In the genomic region with DNA sequence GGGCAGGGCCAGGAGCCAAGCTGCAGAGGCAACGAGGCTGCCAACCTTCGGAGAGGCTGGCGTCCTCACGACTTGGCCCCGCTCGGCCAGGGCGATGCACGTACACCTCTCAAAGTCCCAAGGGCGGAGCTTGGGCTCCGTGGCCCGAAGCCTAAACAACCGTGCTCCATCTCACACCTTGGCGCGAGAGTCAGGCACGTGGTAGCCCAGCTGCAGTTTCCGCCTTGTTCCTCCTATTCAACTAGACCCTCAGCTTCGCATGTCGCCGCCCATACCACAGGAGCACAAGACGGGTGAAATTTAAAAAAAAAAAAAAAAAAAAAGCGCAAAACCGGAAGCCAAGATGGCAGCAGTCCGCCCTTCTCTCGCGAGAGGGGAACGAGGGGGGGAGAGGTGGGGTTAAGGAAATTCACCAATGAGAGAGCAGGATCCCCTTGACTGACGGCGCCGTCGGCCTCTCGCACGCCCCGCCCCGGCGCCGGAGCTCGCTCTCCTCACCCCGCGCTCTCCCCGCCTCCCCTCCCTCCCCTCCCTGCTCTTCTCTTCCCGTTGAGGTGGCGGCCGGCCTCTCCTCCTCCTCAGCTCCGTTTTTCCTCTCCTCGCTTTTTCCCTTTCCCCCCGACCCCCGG, we compare ENCODE assay signal across 8 mouse cellular contexts. TPM values are rescaled to one million over a fixed set of nuclear protein-coding genes. Genes with fewer than 3 reads are reported as not detected.
DNase-seq lines count a peak whose midpoint lies in the region; ATAC-seq and TF ChIP-seq lines count a peak whose summit lies in the region.

Gene Gdi2 (plus strand): TSS at position 470 of the 629 bp plus-strand sequence.

- peaks cover 21% of the 10 kb centered on the region for H3K4me1 ChIP-seq in embryonic facial prominence, embryonic 14.5 days (ENCODE audit: control insufficient read depth, insufficient read depth, low read length)
- peaks cover 19% of the 10 kb centered on the region for H3K4me1 ChIP-seq in limb, embryonic 14.5 days (ENCODE audit: control insufficient read depth, insufficient read depth, low read length)
- peaks cover 17% of the 10 kb centered on the region; the same call in 1 of the 2 replicates for H3K4me1 ChIP-seq in midbrain, postnatal 0 days (ENCODE audit: insufficient read depth, low read length)

- H3K9me3 ChIP-seq in embryonic facial prominence, embryonic 14.5 days (ENCODE audit: control insufficient read depth, low read length) = no peaks in the 10 kb centered on the region
- no peaks in the 10 kb centered on the region for H3K9me3 ChIP-seq in limb, embryonic 14.5 days (ENCODE audit: control insufficient read depth, low read length)
- no peaks in the 10 kb centered on the region for H3K9me3 ChIP-seq in midbrain, postnatal 0 days (ENCODE audit: low read length)

- TF ChIP-seq CTCF in midbrain, postnatal 0 days (IDR thresholded peaks at IDR 0.05) = no peak

- no peaks in the 10 kb centered on the region for H3K27me3 ChIP-seq in embryonic facial prominence, embryonic 14.5 days (replicated peaks; ENCODE audit: control insufficient read depth, insufficient read depth, low read length)
- no peaks in the 10 kb centered on the region for H3K27me3 ChIP-seq in limb, embryonic 14.5 days (ENCODE audit: control insufficient read depth, insufficient read depth, low read length)
- no peaks in the 10 kb centered on the region for H3K27me3 ChIP-seq in midbrain, postnatal 0 days (ENCODE audit: insufficient read depth, low read length)

- ATAC-seq in embryonic facial prominence, embryonic 14.5 days (ENCODE audit: low read depth) = peak; percentile 98
- peak; percentile 99 for ATAC-seq in limb, embryonic 14.5 days (ENCODE audit: low FRiP score, low read depth)
- peak; percentile 99 for ATAC-seq in midbrain, postnatal 0 days (ENCODE audit: low FRiP score)

- TF ChIP-seq POLR2A in limb, embryonic 14.5 days (IDR thresholded peaks at IDR 0.05; ENCODE audit: borderline replicate concordance, extremely low read depth, insufficient read depth, insufficient read length) = 0 out of 2 replicates have a peak, but pooled peaks have one; percentile 54

- H3K4me2 ChIP-seq in embryonic facial prominence, embryonic 14.5 days (ENCODE audit: low read depth, low read length) = peak within 1 kb of the TSS; percentile 88
- H3K4me2 ChIP-seq in limb, embryonic 14.5 days (replicated peaks; ENCODE audit: low read depth, low read length, severe bottlenecking) = peak within 1 kb of the TSS; percentile 80
- H3K4me2 ChIP-seq in midbrain, postnatal 0 days (ENCODE audit: low read depth, low read length, poor library complexity, severe bottlenecking) = peak within 1 kb of the TSS; percentile 83

- peak within 1 kb of the TSS; percentile 98 for H3K9ac ChIP-seq in embryonic facial prominence, embryonic 14.5 days (ENCODE audit: low read depth, low read length)
- H3K9ac ChIP-seq in limb, embryonic 14.5 days (ENCODE audit: low read depth, low read length, severe bottlenecking) = peak within 1 kb of the TSS; percentile 98
- H3K9ac ChIP-seq in midbrain, postnatal 0 days (replicated peaks; ENCODE audit: low read length, poor library complexity, severe bottlenecking) = peak within 1 kb of the TSS; percentile 99

- H3K4me3 ChIP-seq in embryonic facial prominence, embryonic 14.5 days (ENCODE audit: low read depth, low read length) = peak within 1 kb of the TSS; percentile 97
- H3K4me3 ChIP-seq in limb, embryonic 14.5 days (replicated peaks; ENCODE audit: low read length) = peak within 1 kb of the TSS; percentile 93
- peak within 1 kb of the TSS; percentile 96 for H3K4me3 ChIP-seq in midbrain, postnatal 0 days (ENCODE audit: low read depth, low read length)

- peak within 1 kb of the TSS; percentile 99 for H3K27ac ChIP-seq in embryonic facial prominence, embryonic 14.5 days (replicated peaks; ENCODE audit: low read depth, low read length)
- peak within 1 kb of the TSS; percentile 99 for H3K27ac ChIP-seq in limb, embryonic 14.5 days (replicated peaks; ENCODE audit: low read depth, low read length)
- H3K27ac ChIP-seq in midbrain, postnatal 0 days (ENCODE audit: low read depth, low read length) = peak within 1 kb of the TSS; percentile 99

- WGBS in embryonic facial prominence, embryonic 14.5 days = 2% methylated on average over 39 of the region's 47 CpGs
- under 1% methylated on average over 34 of the region's 47 CpGs for WGBS in limb, embryonic 14.5 days
- under 1% methylated on average over 30 of the region's 47 CpGs for WGBS in midbrain, postnatal 0 days

- no peaks in the 10 kb centered on the region for H3K36me3 ChIP-seq in embryonic facial prominence, embryonic 14.5 days (ENCODE audit: control insufficient read depth, insufficient read depth, low read length)
- no peaks in the 10 kb centered on the region for H3K36me3 ChIP-seq in limb, embryonic 14.5 days (ENCODE audit: control insufficient read depth, insufficient read depth, low read length)
- H3K36me3 ChIP-seq in midbrain, postnatal 0 days (ENCODE audit: insufficient read depth, low read length) = no peaks in the 10 kb centered on the region

- peak; percentile 95 for DNase-seq in 3T3-L1 (ENCODE audit: low read depth, low spot score)
- peak; percentile 86 to 88 for DNase-seq in adrenal gland, postnatal 4 days (ENCODE audit: low spot score in 2 of 2)
- DNase-seq in embryonic facial prominence, embryonic 14.5 days (ENCODE audit: low spot score) = peak; percentile 98
- DNase-seq in heart, adult 8-10 months (ENCODE audit: low spot score) = peak; percentile 92
- peak; percentile 95 for DNase-seq in kidney, adult 9 months
- DNase-seq in limb, embryonic 14.5 days (ENCODE audit: low spot score) = peak; percentile 96
- peak; percentile 98 for DNase-seq in midbrain, postnatal 0 days (ENCODE audit: low spot score)
- DNase-seq in spleen, postnatal 14 days (ENCODE audit: low spot score in 2 of 2) = peak; percentile 91 to 95

RNA-seq across cellular contexts. Expression of gene Gdi2, which starts in this region (rescaled TPM):
- total RNA-seq in adrenal gland, postnatal 4 days (2021) = 100 to 1,000 TPM; 369 to 394 TPM
- 434 and 478 TPM in 2 replicates for polyA plus RNA-seq in embryonic facial prominence, embryonic 14.5 days (2014; fragmentation: Nextera tagmentation; extraction: Ambion mirVana)
- total RNA-seq in heart, adult 8-10 months (2022) = 100 to 1,000 TPM; 235 to 261 (median 251) TPM
- polyA plus RNA-seq in limb, embryonic 14.5 days (2012; rRNA removed) = 234 and 274 TPM in 2 replicates
- 463 TPM in 2 replicates for polyA plus RNA-seq in limb, embryonic 14.5 days (2014; fragmentation: Nextera tagmentation; extraction: Ambion mirVana)
- 220 and 259 TPM in 2 replicates for total RNA-seq in midbrain, postnatal 0 days (2014; rRNA removed)
- 370 and 371 TPM in 2 replicates for polyA plus RNA-seq in midbrain, postnatal 0 days (2015; fragmentation: Nextera tagmentation; extraction: Ambion mirVana)

Comparison
In these comparisons a context has a peak if more than half of its experiments do, and no peak if none do; other contexts are left out.
1. Peak in every context shown above with its lines: DNase-seq, ATAC-seq, H3K4me3 ChIP-seq and H3K27ac ChIP-seq.